Mouse (Mus musculus): ENCODE results near the gene Mettl9.

Gene Mettl9

GRCm38 (mm10) chr7:121044251-121044650 is 10.0 kb downstream of the Mettl9 start:
- DNase-seq (ENCODE audit: low spot score) = no peak

GRCm38 (mm10) chr7:121045671-121046453 is 11.6 kb downstream of the Mettl9 start:
- no peak for DNase-seq (ENCODE audit: low spot score)

- no peak for DNase-seq (ENCODE audit: low spot score)
Measured at GRCm38 (mm10) chr7:121047624-121048023, 13.4 kb downstream of the Mettl9 start.

GRCm38 (mm10) chr7:121053071-121053470 is 18.8 kb downstream of the Mettl9 start:
- no peak for DNase-seq (ENCODE audit: low spot score)

GRCm38 (mm10) chr7:121059477-121060218 is 25.4 kb downstream of the Mettl9 start:
- no peak for DNase-seq (ENCODE audit: low spot score)

GRCm38 (mm10) chr7:121064309-121064708 is 30.1 kb downstream of the Mettl9 start:
- DNase-seq (ENCODE audit: low spot score) = no peak

- DNase-seq (ENCODE audit: low spot score) = no peak
Measured at GRCm38 (mm10) chr7:121071276-121071675, 37.0 kb downstream of the Mettl9 start.

- no peak for DNase-seq (ENCODE audit: low spot score)
Measured at GRCm38 (mm10) chr7:121072506-121072905, 38.3 kb downstream of the Mettl9 start.

- no peak for DNase-seq (ENCODE audit: low spot score)
Measured at GRCm38 (mm10) chr7:121074281-121074680, 40.0 kb downstream of the Mettl9 start, which contains the start of gene Igsf6. TSS of gene Igsf6 (minus strand) at chr7:121074572.

- DNase-seq (ENCODE audit: low spot score) = no peak
Measured at GRCm38 (mm10) chr7:121074801-121075400, 40.7 kb downstream of the Mettl9 start.

GRCm38 (mm10) chr7:121075416-121075815 is 41.2 kb downstream of the Mettl9 start:
- no peak for DNase-seq (ENCODE audit: low spot score)

GRCm38 (mm10) chr7:121077311-121077710 is 43.1 kb downstream of the Mettl9 start:
- no peak for DNase-seq (ENCODE audit: low spot score)

GRCm38 (mm10) chr7:121077829-121078228 is 43.6 kb downstream of the Mettl9 start:
- DNase-seq (ENCODE audit: low spot score) = peak; percentile 26

GRCm38 (mm10) chr7:121081350-121081749 is 47.1 kb downstream of the Mettl9 start, which contains the start of gene Otoa:
TSS of gene Otoa (plus strand) at chr7:121081650.
- DNase-seq (ENCODE audit: low spot score) = no peak

GRCm38 (mm10) chr7:121081816-121082215 is 47.6 kb downstream of the Mettl9 start:
- DNase-seq (ENCODE audit: low spot score) = no peak

GRCm38 (mm10) chr7:121082949-121083513 is 48.8 kb downstream of the Mettl9 start:
- no peak for DNase-seq (ENCODE audit: low spot score)

GRCm38 (mm10) chr7:121084840-121085453 is 50.7 kb downstream of the Mettl9 start:
- no peak for DNase-seq (ENCODE audit: low spot score)

- DNase-seq (ENCODE audit: low spot score) = no peak
Measured at GRCm38 (mm10) chr7:121085500-121085899, 51.3 kb downstream of the Mettl9 start.

- no peak for DNase-seq (ENCODE audit: low spot score)
Measured at GRCm38 (mm10) chr7:121088745-121089144, 54.5 kb downstream of the Mettl9 start.

- no peak for DNase-seq (ENCODE audit: low spot score)
Measured at GRCm38 (mm10) chr7:121090748-121091147, 56.5 kb downstream of the Mettl9 start.

GRCm38 (mm10) chr7:121093026-121093425 is 58.8 kb downstream of the Mettl9 start:
- DNase-seq (ENCODE audit: low spot score) = no peak

Measured in urinary bladder, postnatal 10 days (tissue).